Mouse (Mus musculus) urinary bladder, postnatal 36 days (tissue): ENCODE results near the gene Crybg1.
A peak's percentile ranks its signal among the peaks of the same experiment; 100 is the strongest.

Experiments
- DNase-seq, 2 experiments: peaks; one replicate each; pipeline ENCODE4 v3.0.0; 2022; ENCODE audit warnings: low spot score in 2 of 2, mixed read lengths in 1 of 2

Crybg1 gene

DNA sequence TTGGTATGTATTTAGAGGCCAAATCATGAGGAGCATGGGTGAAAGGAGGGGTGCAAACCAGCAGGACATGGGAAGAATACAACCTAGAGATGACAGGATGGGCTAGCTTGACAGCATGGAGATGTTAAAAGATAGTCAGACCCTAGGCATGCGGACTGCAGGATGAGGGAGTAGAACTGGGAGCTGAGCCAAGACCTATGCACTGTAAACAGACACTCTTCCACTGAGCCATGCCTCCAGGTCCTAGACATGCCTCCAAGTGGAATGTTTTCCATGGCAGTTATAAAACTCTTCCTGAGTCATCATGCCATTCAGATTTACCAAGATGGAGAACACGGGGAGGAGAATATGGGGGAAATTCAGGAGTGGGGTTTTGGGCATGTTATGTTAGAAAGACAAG is 53.9 kb downstream of the Crybg1 start:
- DNase-seq = no peak

DNA sequence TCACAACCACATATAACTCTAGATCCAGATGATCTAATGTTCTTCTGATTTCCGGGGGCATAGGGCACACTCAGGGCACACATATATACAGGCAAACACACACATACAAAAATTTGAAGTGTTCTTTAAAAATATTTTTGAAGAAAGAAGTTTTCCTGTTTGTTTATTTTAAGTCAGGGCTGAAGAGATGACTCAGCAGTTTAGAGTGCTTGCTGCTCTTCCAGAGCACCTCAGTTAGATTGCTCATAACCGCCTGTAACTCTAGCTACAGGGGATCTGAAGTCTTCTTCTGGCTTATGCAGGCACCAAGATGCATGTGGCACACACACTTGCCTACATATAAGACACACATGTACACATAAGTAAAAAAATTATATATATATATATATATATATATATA is 56.9 kb downstream of the Crybg1 start:
- DNase-seq = no peak

DNA sequence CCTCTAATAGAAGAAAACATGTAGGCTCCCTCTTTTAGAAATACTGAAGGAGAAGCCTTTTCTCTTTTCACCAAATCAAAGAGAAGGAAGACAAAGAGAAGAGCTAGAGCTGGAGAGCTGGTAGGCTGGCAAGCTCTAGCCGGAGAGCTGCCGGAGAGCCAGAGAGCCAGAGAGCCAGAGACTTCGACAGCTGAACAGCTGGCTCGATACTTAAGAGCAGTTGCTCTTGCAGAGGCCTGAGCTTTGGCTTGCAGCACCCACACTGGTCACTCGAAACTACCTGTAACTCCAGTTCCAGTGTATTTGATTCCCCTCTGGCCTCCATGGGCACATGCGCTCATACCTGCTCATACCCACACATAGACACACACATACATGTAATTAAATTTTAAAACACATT is 68.3 kb downstream of the Crybg1 start:
- DNase-seq = no peak

DNA sequence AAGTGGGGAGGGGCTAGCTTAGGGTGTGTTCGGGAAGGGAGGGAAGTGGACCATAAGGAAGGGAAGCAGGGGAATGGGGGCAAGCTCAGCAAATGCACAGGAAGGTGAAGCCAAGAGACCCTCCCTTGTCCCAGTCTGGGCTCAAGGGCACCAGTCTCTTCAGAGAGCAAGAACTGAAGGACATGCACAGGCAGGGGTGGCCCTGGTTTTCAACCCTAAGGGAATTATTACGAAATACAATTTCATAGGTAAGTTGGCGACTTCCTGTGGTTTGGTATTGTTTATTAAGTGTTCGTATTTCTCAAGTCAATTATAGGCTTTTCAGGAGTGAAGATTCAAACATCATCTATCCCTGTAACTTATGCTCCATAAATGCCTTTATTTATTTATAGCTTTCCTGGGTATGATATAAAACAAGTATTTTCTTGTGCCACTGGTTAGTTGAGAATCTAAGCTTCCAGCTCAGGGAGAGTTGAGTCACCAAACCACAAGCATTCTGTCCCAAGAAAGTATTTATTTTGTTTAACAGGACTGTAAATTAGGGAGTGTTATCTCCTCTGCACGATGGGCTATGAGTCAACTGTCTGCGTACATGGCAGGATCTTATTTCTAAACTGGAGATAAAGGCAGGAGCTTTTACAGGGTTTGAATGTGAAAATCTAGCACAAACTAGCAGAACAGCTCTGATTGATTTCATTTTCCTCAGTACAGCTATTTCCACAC is 69.7 kb downstream of the Crybg1 start:
- peak in 1 of 2 experiments; percentile 14 for DNase-seq

DNA sequence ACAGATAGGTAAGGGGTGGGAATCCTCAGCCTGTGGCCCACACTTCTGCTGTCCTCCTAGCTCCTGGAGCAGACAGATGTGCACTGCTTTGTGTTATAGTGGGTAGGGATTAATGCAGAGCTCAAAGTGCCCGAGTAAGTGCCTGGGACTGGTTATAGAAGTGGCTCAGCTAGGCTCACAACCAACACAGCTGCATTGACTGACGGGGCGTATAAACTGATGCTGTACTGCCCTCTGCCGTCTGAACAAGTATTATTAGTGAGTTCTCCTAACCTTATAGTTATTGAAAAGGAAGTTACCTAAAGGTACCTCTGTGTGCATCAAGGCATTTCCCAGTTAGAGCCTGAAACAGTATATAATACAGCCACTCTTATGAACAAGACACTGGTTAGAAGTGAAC is 77.6 kb downstream of the Crybg1 start:
- DNase-seq = peak; percentile 49 to 50

DNA sequence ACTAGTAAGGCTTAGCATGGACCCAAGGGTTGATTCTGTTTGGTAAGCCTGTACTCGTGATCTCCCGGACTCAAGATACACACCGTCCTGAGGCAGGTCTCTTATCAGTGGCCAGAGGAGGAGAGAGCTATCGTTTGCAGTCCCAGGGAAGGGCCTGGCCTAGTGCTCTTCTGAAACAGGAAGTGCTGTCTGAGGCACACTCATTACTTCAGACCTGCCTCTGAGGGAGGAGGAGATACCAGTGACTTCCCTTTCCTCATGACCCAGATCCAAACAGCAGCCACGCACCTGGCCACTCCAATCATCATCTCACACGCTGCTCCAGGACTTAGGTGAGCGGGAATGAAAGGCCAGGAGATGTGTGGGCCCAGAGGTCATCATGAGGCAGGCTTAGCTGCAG is 79.5 kb downstream of the Crybg1 start:
- DNase-seq = no peak

DNA sequence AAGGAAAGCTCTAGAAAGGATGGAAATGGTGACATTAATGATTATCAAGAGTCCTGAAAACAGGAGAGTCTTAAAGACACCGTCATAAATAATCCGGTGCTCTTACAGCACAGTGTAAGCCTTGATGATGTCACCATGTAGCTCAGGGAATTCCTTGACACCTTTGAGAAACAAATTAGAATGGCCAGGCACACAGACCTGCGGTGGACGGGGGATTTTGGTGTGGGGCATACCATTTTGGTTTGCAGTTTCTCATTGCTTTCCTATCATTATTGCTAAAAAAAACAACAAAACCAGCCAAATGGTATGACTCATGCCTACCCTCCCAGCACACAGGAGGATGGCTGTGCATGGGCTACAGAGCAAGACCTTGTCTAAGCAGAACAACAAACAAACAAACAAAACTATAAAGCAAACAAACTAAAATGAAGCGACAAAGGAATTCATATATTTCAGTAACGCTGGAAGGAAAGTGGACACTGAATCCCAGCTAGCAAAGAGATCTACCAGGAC is 82.7 kb downstream of the Crybg1 start:
- no peak for DNase-seq

DNA sequence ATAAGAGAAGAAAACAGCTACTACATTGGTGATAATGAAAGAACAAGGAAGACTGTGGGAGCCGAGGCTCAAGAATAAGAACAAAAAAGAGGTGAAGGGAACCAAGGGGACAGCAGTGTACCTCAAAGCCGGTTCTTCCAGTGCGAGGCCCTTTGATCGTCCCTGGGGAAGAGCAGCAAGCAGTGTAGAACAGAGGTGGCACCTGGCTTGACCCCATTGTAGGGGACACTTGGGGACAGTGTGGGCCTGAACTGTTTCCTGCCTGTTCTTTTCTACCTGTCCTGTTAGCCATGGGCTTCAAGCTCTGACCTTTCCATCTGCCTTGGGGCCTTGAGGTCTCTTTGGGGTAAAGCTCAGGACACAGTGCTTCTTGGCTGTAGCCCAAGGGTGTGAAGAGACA is 85.7 kb downstream of the Crybg1 start:
- no peak for DNase-seq

DNA sequence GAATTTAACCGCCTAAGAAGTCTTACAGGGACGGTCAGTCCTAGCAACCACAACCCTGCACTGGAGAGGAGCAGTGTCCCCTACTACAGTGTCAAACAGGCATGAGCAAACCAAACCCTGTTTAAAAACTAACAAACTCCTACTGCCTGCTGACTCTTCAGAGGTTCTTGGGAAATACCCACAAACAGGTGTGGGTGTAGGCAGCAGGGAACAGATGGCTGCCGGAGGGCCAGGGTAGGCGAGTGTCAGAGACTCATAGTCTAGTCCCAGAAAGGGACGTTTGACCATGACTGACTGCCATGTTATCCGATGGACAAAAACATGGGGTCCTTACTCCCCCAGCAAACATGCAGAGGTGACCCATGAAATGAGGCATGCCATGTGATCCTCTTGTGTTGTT is 97.7 kb downstream of the Crybg1 start:
- DNase-seq = no peak

DNA sequence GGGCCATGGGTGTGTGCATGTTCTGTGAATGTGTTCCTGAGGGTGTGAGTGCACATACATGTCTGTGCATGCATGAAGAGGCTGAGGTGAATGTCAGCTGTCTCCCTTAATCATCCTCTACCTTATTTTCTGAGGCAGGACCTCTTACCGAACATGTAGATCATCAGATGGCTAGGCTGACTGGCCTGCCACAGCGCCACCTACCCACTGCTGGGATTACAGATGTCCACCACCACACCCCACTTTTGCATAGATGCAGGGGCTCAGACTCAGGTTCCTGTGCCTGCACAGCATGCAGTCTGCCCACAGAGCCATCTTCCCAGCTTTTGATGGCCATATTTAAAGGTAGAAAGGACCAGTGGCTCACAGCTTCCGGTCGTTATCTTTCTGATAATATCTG is 103.9 kb downstream of the Crybg1 start:
- no peak for DNase-seq

DNA sequence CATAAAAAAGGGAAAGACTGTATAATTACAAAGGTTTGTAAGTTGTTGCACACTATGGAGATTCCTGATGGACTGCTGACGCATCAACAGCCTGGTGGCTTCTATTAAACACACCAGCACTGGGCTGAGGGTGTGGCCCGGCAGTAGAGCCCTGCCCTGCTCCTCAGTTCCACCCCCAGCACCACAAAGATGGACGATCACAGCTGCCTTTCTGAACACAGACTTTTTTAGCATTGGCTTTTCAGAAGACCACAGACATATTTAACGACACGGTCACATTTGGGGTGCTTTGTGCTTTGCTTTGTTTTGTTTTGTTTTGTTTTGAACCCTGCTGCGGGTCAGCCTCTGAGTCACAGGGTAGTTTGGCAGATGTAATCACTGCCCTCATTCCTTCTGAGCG is 105.0 kb downstream of the Crybg1 start:
- DNase-seq = no peak

DNA sequence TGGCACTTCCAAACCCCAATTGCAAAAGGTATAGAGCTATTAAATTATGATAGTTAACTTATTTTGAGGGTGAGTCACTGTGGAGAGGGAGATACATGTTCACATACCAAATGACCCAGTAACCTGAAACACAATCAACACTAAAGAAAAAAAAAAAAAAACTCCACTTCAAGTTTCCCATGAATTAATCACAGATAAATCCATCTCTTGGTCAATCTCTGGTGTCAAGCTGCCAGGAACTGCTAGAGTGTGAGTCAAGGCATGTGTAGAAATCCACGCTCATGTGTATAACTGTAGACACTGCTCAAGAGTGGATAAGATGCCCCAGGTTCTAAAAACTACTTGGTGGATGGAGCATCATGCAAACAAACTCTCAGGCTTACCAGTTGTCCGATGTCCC is 109.5 kb downstream of the Crybg1 start:
- no peak for DNase-seq

DNA sequence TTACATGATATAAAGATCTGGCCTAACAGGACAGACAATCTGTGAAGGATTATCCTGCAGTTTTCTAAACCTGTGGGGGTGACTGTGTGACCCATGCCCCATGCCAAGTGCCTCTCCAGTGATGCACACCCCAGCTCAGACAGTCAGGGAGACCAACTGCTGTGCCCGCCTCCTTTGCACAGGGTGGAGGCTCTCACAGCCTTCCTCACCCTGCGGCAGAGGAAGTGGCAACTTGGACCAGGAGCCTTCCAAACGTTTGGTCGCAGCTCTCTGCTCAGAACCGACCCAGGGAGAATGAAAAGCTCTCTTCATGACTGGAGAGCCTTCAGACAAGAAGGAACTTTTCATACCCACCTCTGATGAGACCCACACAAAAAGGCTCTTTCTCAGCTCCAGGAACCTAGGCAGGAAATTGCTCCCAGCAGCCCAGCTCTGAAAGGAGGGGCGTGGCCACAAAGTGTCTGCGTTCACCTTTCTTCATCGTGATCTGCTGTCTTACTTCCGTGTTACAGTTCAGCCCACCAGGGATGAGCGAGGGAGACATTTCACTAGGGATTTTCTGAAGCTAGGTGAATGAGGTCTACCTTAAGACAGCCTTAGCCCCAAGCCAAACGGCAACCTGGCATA is 110.6 kb downstream of the Crybg1 start:
- DNase-seq = peak in 1 of 2 experiments; percentile 7

DNA sequence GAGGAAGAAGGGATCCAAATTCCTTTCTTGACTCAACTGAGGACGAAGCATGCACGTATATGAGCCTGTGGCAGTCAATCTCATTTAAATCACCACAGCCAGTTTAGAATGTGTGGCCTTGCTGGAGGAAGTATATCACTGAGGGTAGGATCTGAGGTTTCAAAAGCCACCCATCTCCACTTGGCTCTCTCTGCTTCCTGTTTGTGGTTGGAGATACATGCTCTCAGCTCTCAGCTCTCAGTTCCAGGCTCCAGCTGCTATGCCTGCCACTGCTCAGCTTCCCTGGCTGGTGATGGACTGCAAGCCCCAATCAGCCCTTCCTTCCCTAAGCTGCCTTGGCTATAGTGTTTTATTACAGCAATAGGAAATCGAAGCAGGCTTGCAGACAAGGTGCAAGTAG is 119.1 kb downstream of the Crybg1 start:
- no peak for DNase-seq

DNA sequence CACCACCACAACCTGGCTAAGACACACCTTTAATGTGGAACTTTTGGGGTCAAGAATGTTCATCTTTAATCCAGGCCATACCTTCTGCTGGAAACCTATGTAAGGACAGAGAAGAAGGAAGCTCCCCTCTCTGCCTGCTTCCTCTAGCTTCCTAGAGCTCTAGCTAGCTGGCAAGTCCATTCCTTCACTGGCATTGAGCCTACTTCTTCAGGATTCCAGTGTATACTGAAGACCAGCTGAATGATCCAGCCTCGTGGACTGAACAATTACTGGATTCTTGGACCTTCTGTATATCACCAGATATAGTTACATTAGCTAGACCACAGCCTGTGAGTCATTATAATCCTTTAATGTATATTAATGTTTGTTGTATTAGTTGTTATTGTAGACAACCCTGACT is 121.4 kb downstream of the Crybg1 start:
- DNase-seq = no peak

DNA sequence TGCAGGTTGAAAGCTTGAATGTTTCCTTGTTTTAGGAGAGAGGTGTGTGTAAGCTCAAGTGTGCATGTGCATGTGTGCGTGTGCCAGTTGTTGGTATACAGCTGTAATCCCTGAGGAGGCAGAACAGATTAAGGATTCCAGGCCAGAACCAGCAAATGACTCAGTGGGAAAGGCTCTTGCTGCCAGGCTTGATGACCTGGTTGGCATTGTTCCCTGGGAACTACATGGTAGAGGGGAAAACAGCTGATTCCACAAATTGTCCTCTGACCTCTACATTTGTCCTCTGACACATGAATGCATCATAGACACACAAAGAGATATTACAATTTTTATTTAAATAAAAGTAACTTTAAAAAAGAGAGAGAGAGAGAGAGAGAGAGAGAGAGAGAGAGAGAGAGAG is 122.5 kb downstream of the Crybg1 start:
- no peak for DNase-seq

DNA sequence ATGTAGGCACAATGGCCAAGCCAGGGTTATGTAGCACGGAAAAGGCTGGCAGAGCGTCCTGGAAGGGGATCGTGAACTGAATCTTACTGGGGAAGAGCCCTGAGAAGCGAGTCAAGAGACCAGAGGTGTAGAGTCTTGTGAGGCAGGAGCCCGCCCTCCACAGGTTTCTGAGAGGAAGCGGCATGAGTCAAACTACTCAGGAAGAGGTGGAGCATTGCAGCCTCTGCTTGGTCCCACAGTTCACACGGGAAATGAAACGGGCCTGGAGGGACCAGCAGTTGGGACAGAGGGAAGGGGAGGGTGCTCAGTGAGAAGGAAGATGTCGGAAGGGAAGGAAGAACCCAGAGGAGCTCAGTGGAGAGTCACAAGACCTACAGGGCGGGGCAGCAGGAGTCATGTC is 123.9 kb downstream of the Crybg1 start:
- DNase-seq = no peak

DNA sequence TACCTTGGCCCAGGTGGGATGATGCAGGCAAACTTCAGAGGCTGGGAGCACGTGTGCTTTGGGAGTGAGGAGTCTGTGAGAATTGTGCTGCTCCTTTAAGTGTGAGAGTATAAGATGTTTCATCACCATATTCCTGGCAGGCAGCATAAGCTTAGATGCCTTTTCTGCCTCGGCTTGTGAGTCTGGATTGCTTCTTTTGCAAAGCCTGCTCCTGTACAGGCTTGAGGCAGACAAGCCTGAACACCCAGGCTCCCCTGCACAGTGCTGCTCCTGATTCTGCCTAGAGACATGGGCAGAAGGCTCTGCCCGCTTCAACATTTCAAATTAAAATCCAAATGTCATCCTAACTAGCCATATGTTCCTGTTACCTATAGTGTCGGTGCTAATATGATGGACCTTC is 128.5 kb downstream of the Crybg1 start:
- peak in 1 of 2 experiments; percentile 39 for DNase-seq

DNA sequence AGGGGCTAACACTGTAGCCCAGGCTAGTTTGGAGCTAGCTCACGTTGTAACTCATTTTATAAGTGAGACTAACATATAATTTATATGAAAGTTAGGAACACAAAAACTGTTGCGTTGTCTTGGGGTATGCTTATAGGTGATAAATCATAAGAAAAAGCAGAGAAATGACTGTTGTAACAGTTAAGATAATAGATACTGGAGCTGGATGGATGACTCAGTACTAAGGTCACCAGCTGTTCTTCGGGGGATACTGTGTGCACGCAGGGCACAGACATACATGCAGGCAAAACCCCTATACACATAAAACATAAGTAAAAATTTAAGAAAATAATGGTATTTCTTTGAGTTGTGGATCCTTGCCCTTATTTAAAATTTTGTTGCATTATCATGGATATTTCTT is 130.1 kb downstream of the Crybg1 start:
- DNase-seq = no peak

DNA sequence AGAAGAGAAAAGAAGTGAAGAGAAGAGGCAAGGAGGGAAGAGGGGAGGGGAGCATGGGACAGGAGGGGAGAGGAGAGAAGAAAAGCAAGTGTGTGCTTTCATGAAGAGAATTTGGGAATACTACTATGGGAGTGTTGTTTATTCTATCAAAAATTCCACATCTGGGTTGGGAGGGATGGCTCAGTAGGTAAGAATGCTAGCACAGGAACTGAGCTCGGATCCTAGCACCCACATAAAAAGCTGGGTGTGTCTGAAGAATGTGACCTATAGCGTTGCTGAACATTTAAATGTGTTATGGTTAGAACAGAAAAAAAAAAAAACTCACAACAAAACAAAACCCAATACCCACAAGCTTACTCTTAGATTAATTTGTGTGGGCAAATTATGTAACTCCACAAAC is 133.0 kb downstream of the Crybg1 start:
- DNase-seq = no peak

DNA sequence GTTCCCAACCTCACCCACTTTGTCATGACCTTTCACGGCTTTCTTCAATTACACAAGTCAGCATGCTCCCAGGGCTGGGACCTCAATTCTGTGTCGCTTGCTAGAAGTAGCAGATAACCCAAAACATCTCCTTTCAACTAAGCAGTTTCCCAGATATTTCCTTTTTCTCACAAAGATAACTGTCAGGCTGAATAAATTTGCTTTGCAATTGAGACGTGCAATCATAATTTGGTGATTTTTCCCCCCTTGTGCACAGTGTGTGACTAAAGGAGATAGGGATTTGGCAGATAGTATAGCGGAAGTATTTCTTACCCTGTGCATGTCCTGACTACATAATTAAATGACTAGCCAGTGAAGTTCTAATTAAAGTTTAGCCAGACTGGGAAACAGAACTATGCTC is 134.8 kb downstream of the Crybg1 start:
- DNase-seq = no peak

DNA sequence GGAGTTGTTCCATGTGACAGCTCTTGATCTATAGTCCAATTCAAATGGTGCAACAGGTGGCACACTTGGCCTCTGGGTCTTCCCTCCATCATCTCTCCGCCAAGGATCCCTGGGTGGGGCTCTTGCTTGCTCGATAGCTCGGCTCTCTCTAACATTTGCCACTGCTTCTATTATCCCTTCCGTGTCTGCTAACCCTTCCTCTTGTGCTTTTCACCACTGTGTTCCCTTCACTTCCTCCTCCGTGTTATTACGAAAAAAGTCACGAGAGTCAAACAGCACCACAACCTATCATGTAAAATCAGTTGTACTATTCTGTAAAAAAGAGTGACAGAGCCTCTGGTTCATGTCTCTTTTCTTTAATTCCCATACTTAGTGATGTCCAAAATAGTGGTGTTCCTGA is 137.2 kb downstream of the Crybg1 start:
- DNase-seq = no peak

DNA sequence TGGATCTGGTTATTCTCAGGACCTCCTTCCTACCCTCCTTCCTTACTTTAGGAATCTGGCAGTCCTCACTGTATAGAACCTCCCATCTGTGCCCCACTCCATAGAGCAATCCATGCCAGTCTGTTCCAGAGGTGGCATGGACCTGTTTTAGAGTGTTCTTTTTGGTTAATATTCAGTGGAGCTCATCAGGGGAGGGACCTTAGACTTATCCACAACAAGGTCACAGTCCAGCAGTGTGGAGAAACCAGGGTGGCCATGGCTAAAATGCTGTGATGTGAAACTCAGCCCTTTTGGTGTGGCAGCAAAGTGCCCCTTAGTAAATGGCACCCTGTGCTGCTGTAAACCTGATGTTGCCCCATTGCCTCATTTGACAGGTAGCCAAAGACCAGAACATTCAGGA is 139.8 kb downstream of the Crybg1 start:
- DNase-seq = no peak

DNA sequence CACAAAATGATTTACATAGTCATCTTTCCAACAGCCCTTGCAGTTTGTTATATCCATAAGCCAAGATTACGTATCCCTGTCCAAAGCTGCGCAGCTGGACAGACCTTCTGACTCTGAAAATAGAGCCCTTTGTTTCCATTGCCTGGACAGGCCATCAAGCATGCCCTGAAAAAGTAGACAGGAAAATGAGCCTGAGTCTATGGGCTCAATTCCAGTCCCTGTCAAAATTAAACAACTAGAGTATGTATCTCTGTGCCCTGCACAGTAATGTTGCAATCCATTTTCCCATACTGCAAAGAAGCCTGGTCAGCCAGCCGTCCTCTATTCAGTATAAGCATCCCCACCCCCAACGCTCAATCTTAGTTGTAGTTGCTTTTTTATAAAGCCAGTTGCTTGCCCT is 141.8 kb downstream of the Crybg1 start:
- DNase-seq = no peak
